Mouse (Mus musculus) embryonic facial prominence, embryonic 15.5 days (tissue): Measurements from ENCODE around the gene Msh5. TPM values are rescaled to one million over a fixed set of nuclear protein-coding genes. Genes with fewer than 3 reads are reported as not detected.

Source experiments
- ATAC-seq: fragments of 200-750 bp; cut with Nextera tagmentation; 2 replicates; pipeline ENCODE4 v1.8.0; 2017; ENCODE audit warnings: low read depth, moderate TSS enrichment; ENCODE audit not compliant: insufficient number of reproducible peaks, low FRiP score, low TSS enrichment
- H3K27ac ChIP-seq: fragments of 300-500 bp; sonication (generic); replicated peaks from 2 replicates; pipeline ENCODE4 v1.5.1; 2015; ENCODE audit warnings: mild to moderate bottlenecking, inconsistent platforms
- H3K27me3 ChIP-seq: fragments of 300-500 bp; sonication (generic); 2 replicates; pipeline ENCODE4 v1.6.1; 2015; ENCODE audit warnings: inconsistent platforms
- H3K36me3 ChIP-seq: fragments of 300-500 bp; sonication (generic); 2 replicates; pipeline ENCODE4 v1.6.1; 2015; ENCODE audit warnings: mild to moderate bottlenecking, inconsistent platforms
- H3K4me1 ChIP-seq: fragments of 300-500 bp; sonication (generic); 2 replicates; pipeline ENCODE4 v1.6.1; 2015; ENCODE audit warnings: inconsistent platforms
- H3K4me2 ChIP-seq: fragments of 300-500 bp; sonication (generic); replicated peaks from 2 replicates; pipeline ENCODE4 v1.6.1; 2015; ENCODE audit warnings: mild to moderate bottlenecking, inconsistent platforms
- H3K4me3 ChIP-seq: fragments of 300-500 bp; sonication (generic); replicated peaks from 2 replicates; pipeline ENCODE4 v1.5.1; 2015; ENCODE audit warnings: mild to moderate bottlenecking, inconsistent platforms
- H3K9ac ChIP-seq: fragments of 300-500 bp; sonication (generic); 2 replicates; pipeline ENCODE4 v1.6.1; 2015; ENCODE audit warnings: inconsistent platforms
- H3K9me3 ChIP-seq: fragments of 300-500 bp; sonication (generic); replicated peaks from 2 replicates; pipeline ENCODE4 v1.6.1; 2016; ENCODE audit warnings: inconsistent platforms
- WGBS: fragments of 180-500 bp; shearing (Covaris S2); methylation state at CpG from one replicate; pipeline ENCODE4 v1.1.7; 2015; 5-methylcytosine and 5-hydroxymethylcytosine counted together
- polyA plus RNA-seq: library from polyadenylated mRNA; unstranded; fragments of >200 nt; fragmentation: Nextera tagmentation; extraction: Ambion mirVana; gene quantifications from 2 replicates; pipeline ENCODE4 v1.2.1, GENCODE M21; 2015

The Msh5 gene
- polyA plus RNA-seq, 1 experiment from 2014 or later = 5.4 TPM

DNA sequence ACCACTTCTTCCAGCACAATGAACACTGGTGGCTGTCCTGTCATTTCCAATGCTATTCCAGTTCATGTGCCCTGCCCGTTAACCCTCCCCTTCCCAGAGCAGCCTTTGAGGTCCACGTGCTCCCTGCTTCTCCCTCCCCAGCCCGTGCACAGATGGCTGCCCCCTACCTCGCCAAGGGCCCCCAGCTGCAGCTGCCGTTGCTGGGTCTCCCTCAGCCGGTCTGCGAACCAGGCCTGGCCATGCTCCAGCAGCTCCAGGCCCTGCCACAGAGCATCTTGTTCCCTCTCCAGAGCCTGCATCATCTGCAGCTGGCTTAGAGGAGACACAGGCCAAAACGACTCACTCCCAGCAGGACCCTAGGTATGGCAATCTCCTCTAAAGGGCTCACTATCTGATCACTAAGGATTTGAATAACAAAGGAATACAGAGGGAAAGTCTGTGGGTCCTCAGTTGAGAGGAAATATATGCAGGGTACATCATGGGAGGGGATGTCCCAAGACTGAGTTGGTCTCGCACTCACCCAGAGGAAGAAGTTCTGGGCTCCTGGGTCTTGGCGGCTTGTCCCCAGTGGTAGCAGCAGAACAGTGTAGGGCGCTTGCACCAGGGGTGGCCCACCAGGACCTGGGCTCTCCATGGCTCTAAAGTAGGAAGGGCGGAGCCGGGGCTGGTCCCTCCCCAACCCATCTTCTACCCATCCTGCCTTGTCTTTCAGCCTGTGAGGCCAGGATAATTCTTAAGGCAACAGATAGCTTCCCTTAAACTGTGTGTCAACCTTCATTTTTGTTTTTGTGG, 19.1 kb downstream of the Msh5 start, which contains the start of gene Sapcd1:
Gene Sapcd1 (minus strand): TSS at position 740 of the 792 bp plus-strand sequence.
- no peaks in the 10 kb centered on the region for H3K9me3 ChIP-seq
- peak within 1 kb of the TSS; percentile 16 for H3K4me3 ChIP-seq
- H3K36me3 ChIP-seq = no peaks in the 10 kb centered on the region
- H3K4me2 ChIP-seq = peak within 1 kb of the TSS; percentile 34
- ATAC-seq = peak; percentile 83
- H3K4me1 ChIP-seq = peaks cover 52% of the 10 kb centered on the region
- 27% methylated on average over 13 of the region's 13 CpGs for WGBS
- H3K9ac ChIP-seq = peak within 1 kb of the TSS; percentile 27; the same call in 1 of the 2 replicates
- peak within 1 kb of the TSS; percentile 74 for H3K27ac ChIP-seq
- H3K27me3 ChIP-seq = no peaks in the 10 kb centered on the region

DNA sequence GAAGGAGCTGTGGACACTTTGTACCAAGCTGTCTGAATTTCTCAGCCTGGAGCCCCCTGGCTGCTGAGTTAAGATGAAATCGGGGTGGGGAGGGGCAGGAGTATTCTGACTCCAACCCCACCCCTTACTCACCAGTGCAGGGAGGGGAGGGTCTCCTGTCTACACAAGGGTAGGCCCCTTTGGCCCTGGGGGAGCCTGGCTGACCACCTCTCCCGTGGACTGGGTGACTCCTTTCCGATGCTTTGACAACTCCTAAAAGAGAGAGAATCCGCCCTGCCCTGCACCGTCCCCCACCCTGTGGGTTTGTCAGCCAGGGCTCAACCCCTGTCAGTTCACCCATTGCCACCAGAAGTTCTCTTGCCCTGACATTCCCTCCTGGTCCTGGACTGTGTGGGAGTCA, 20.3 kb downstream of the Msh5 start:
- WGBS = 59% methylated on average over 5 of the region's 5 CpGs
- peak overlapping the region; percentile 74 for H3K27ac ChIP-seq
- no peaks in the 10 kb centered on the region for H3K9me3 ChIP-seq
- peaks cover 56% of the 10 kb centered on the region for H3K4me1 ChIP-seq
- H3K4me3 ChIP-seq = peak overlapping the region; percentile 12; the same call in 1 of the 2 replicates
- H3K36me3 ChIP-seq = no peaks in the 10 kb centered on the region
- H3K9ac ChIP-seq = 0 out of 2 replicates have a peak overlapping the region, but pooled peaks have one; percentile 2
- no peak for ATAC-seq
- H3K4me2 ChIP-seq = peak overlapping the region; percentile 33
- no peaks in the 10 kb centered on the region for H3K27me3 ChIP-seq

DNA sequence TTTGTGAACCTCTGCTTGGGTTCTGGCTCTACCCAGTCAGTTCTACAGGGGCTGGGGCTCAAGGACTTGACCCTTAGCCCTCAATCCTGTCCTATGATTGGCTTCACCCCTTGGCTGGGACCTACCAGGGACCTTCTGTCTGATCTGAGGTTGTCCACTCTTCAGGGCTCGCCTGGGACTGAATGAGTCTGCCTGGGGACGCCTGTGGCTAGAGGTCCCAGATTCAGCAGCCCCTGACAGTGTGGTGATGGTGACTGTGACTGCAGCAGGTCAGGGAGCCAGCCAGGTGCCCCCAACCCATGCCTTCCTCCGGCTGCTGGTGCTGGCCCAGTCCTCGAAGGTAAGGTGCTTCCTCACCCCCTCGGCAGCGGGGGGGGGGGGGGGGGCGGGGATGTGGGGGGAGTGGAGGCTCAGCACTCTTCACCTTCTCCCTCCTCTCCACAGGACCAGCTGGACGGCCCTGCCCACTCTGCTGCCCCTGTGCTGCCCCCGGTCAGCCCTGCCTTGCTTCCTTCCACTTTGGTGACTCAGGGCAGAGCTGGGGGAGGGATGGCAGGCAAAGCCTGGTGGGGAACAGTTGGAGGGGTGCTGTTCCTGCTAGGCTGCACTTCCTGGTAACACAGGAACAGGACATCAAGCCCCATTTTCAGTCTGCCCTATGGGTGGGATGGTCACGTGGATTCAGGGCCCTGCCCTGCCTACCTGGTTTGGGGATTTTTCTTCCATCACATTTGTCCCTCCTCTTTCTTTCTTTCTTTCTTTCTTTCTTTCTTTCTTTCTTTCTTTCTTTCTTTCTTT, 21.7 kb downstream of the Msh5 start:
- H3K27me3 ChIP-seq = no peaks in the 10 kb centered on the region
- H3K36me3 ChIP-seq = no peaks in the 10 kb centered on the region
- ATAC-seq = no peak
- no peak overlapping the region for H3K4me3 ChIP-seq
- peaks cover 58% of the 10 kb centered on the region for H3K4me1 ChIP-seq
- 61% methylated on average over 10 of the region's 10 CpGs for WGBS
- H3K27ac ChIP-seq = no peak overlapping the region
- H3K9me3 ChIP-seq = no peaks in the 10 kb centered on the region
- H3K4me2 ChIP-seq = no peak overlapping the region
- no peak overlapping the region for H3K9ac ChIP-seq

DNA sequence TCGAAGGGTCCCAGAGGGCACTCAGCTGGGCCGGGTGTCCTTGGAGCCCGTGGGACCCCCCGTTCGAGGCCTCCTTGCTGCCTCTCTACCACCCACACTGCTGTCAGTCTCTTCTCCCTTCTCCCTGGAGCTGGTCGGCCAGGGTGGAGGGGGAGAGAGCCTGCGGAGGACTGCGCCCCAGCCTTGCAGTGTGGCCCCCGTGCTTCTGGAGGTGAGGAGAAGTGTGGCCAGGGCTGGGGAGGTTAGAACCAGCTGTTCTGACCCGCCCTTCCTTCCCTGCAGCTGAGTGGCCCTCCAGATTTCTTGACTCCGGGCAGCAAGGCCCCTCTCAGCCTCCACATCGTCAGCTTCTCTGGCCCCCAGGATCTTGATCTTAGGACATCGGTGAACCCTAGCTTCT, 22.3 kb downstream of the Msh5 start:
- Histone ChIP-seq H3K27ac (no peak overlapping the region), H3K4me1 (peaks cover 53% of the 10 kb centered on the region), H3K4me2 (no peak overlapping the region), H3K9me3 (no peaks in the 10 kb centered on the region), H3K4me3 (no peak overlapping the region), H3K27me3 (no peaks in the 10 kb centered on the region), H3K9ac (no peak overlapping the region), H3K36me3 (no peaks in the 10 kb centered on the region)
- ATAC-seq = no peak
- WGBS = 66% methylated on average over 13 of the region's 13 CpGs

DNA sequence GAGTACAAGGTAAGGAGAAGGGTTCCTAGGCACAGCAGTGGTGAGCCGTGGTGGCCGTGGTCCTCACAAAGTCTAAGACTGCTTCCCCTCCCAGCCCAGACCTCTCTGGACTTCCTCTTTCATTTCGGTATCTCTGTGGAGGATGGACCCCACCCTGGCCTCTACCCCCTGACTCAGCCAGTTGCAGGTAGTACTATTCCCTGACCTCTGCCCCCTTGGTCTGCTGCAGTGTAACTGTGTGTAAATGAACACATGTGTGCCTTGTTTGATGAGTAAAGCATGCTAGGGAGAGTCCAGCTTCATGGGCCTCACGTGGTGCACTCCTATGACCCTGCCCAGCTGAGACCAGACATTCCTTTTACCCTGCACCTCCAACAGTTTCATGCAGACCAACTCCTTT, 22.8 kb downstream of the Msh5 start:
- WGBS = 63% methylated on average over 4 of the region's 4 CpGs
- no peaks in the 10 kb centered on the region for H3K9me3 ChIP-seq
- no peaks in the 10 kb centered on the region for H3K27me3 ChIP-seq
- H3K4me3 ChIP-seq = no peak overlapping the region
- ATAC-seq = no peak
- peaks cover 48% of the 10 kb centered on the region for H3K4me1 ChIP-seq
- no peak overlapping the region for H3K9ac ChIP-seq
- no peak overlapping the region for H3K27ac ChIP-seq
- H3K36me3 ChIP-seq = no peaks in the 10 kb centered on the region
- no peak overlapping the region for H3K4me2 ChIP-seq

DNA sequence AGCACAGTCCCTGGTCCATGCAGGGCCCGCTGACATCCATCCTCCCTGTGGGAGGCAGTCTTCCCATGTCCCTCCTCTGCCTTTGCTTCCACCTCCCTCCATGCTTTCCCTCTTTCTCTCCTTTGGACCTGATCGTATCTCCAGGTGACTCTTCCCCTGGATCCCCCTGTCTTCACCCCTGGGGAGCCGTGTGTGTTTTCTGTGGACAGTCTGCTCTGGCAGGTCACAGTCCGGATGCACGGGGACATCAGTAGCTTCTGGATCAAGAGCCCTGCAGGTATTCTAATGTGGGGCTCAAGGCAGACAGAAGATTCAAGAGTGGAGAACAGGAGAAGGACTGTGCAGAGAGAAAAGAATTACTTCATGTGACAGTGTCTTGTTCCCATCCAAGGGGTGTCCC, 23.3 kb downstream of the Msh5 start:
- no peak overlapping the region for H3K4me2 ChIP-seq
- 87% methylated on average over 5 of the region's 5 CpGs for WGBS
- no peaks in the 10 kb centered on the region for H3K27me3 ChIP-seq
- no peaks in the 10 kb centered on the region for H3K9me3 ChIP-seq
- no peak for ATAC-seq
- no peak overlapping the region for H3K4me3 ChIP-seq
- no peaks in the 10 kb centered on the region for H3K36me3 ChIP-seq
- no peak overlapping the region for H3K9ac ChIP-seq
- peaks cover 42% of the 10 kb centered on the region for H3K4me1 ChIP-seq
- no peak overlapping the region for H3K27ac ChIP-seq

DNA sequence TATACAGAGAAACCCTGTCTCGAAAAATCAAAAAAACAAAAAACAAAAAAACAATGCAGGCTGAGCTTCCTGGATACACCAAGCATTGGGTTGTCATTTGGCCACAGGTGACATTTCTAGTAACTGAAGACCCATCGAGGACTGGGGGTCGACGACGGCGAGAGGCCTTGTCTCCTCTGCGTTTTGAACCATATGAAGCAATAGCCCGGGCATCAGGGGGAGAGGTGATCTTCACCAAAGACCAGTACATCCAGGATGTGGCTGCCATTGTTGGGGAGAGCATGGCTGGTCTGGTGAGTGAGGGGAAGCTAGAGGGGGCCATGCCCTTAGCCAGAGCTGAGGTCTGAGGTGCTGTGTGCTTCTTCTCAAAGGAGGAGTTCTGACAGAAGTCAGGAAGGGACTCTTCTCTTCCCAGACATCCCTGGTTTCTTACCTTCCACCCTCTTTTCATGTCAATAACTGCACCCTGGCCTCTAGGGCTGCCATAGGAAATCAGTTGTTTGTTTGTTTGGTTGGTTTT, 23.9 kb downstream of the Msh5 start:
- Histone ChIP-seq H3K27ac (no peak overlapping the region), H3K4me1 (peaks cover 37% of the 10 kb centered on the region), H3K9me3 (no peaks in the 10 kb centered on the region), H3K9ac (no peak overlapping the region), H3K27me3 (no peaks in the 10 kb centered on the region), H3K36me3 (no peaks in the 10 kb centered on the region), H3K4me2 (no peak overlapping the region), H3K4me3 (no peak overlapping the region)
- no peak for ATAC-seq
- 91% methylated on average over 8 of the region's 8 CpGs for WGBS

DNA sequence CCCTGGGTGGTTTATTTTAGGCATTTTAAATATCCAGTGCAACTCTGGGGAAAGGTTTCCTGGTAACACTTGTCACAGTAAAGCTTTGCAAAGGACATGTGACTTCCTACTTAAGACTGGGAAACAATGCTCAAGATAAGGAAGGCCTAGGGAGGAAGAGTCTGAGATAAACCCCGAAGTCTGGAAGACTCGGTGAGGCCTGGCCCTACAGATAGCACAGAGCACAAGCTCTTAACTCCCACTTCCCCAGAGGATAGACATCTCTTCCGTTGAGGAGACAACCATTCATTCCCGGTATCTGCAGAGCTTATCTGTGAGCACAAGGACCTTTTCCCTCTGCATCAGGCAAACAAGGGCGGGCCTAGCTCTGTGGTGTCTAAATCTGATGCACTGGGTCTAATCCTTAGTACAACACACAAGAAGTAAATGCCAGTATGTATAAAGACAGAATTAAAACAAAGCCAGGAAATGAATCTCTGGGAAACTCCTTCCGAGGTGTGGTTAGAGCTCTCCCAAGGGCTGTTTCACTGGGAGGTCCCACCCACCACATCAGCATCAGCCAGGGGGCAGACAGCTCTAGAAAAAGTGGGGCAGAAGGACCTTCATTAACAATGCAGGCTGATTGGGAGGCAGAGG, 24.6 kb downstream of the Msh5 start:
- no peak overlapping the region for H3K9ac ChIP-seq
- H3K4me1 ChIP-seq = peaks cover 31% of the 10 kb centered on the region
- ATAC-seq = no peak
- no peak overlapping the region for H3K27ac ChIP-seq
- H3K36me3 ChIP-seq = 0 out of 2 replicates have a peak, but pooled peaks cover 1% of the 10 kb centered on the region
- H3K27me3 ChIP-seq = no peaks in the 10 kb centered on the region
- no peaks in the 10 kb centered on the region for H3K9me3 ChIP-seq
- WGBS = 54% methylated on average over 6 of the region's 6 CpGs
- H3K4me3 ChIP-seq = no peak overlapping the region
- no peak overlapping the region for H3K4me2 ChIP-seq

DNA sequence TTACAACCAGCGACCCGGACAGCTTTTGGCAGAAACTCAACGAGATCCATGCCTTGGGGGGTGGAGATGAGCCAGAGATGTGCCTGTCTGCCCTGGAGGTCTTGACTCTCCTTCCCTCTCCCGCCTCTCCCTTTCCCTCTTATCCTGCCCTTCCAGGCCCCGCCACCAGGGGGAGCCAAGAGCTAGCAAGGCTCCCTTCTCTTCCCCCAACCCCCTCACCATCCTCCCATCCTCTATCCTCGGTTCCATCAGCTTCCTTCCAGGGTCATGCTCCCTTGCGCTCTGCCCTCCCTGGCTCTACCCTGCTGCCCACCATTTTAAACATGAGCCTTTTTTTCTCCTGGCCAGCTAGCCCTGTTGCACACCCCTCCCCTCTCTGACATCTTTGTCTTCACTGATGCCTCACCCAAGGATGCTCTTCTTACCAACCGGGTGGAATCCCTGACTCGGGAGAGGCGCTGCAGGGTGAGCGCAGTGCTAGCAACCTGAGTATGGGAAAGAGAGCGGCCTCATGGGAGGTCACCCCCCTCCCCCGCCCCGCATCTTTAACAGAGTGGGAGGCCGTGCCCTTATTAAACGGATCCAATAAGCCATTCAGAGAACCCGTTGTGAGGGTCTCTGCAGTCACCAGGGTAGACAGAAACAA, 25.3 kb downstream of the Msh5 start:
- Histone ChIP-seq H3K4me1 (peaks cover 32% of the 10 kb centered on the region), H3K4me2 (peak overlapping the region; percentile 28; the same call in 1 of the 2 replicates), H3K4me3 (0 out of 2 replicates have a peak overlapping the region, but pooled peaks have one; percentile 2), H3K27ac (no peak overlapping the region), H3K36me3 (peaks cover 6% of the 10 kb centered on the region; the same call in 1 of the 2 replicates), H3K9ac (no peak overlapping the region), H3K27me3 (no peaks in the 10 kb centered on the region), H3K9me3 (no peaks in the 10 kb centered on the region)
- ATAC-seq = peak; percentile 26; the same call in 1 of the 2 replicates
- 8% methylated on average over 17 of the region's 17 CpGs for WGBS

DNA sequence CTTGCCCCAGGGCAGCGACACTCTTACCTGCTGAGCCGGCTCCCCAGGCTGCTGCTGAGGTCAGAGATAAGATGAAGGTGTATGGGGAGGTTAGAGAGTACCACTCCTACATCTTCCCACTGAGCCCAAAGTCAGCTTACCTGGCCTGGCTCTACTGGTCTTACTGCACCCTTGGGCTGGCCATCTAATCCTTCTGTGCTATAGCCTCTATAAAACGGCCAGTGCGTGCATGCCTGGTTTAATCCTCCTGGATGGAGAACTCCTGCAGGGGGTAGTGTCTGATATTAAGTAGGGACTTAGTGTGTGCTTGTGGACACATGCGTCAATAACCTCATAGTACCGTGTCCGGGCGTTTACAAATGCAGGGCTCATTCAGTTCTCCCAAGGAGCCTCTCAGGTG, 26.0 kb downstream of the Msh5 start:
- no peak overlapping the region for H3K27ac ChIP-seq
- ATAC-seq = no peak
- H3K4me3 ChIP-seq = no peak overlapping the region
- H3K27me3 ChIP-seq = no peaks in the 10 kb centered on the region
- H3K4me1 ChIP-seq = peaks cover 30% of the 10 kb centered on the region
- H3K4me2 ChIP-seq = no peak overlapping the region
- H3K9me3 ChIP-seq = no peaks in the 10 kb centered on the region
- H3K9ac ChIP-seq = no peak overlapping the region
- H3K36me3 ChIP-seq = peaks cover 13% of the 10 kb centered on the region
- WGBS = 80% methylated on average over 8 of the region's 8 CpGs
